Mouse (Mus musculus) heart, postnatal 25 days (tissue): Measurements from ENCODE around the gene Cdnf. TPM values are rescaled to one million over a fixed set of nuclear protein-coding genes. Genes with fewer than 3 reads are reported as not detected.

Experiments
- DNase-seq: peaks from one replicate; pipeline ENCODE4 v3.0.0; 2022; ENCODE audit warnings: low spot score
- intact Hi-C: fragments of 180-260 bp; cut with DNase I; formaldehyde crosslinking; loops from one replicate; pipeline ENCODE4 v1.15.1; 2025
- total RNA-seq, 2 experiments: library from RNA; stranded (reverse); gene quantifications; 2 replicates each; pipeline ENCODE4 v1.2.3; 2021

Gene Cdnf
- total RNA-seq = 10 to 100 TPM; 24.8 to 25.6 TPM

DNA sequence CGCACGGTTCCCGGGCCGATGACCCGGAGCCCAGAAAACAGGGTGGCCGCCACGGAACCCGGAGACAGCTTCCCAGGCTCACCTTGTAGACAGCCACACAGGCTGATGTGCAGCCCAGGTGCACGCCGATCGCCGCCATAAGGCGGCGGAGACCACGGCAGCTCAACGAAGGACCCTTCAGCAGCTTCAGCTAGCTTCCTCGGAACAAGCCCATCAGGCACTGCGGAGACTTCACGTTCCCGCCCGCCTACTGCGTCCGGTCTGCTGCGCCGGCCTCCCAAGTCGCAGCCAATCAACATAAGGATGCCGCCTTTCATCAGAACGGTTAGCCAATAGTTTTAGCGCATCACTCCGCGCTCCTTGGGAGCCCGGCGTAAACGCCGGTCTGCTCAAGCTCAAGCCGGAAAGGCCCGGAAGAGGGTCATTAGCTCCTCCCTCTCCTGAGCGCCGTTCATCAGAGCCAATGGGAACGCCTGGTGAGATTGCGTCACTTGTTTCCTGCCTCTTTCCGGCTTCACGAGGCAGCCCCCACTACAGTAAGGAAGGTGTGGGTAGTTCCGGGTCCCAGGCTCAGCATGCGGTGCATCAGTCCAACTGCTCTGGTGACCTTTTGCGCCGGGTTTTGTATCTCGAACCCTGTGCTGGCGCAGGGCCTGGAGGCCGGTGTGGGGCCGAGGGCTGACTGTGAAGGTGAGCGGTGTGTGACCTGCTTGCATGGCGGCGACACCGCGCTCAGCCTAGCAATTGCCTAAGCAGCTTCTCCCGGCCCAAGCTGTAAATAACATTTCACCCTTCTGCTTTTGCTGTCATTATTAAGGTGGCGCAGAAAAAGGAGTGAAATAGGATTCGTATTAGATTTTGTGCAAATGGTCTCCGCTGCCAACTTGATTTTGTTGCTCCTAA lies at the start of gene Cdnf, which contains the start of the genes Gm45902 and Hspa14:
Cdnf (plus strand) TSS at position 479 of the 903 bp plus-strand sequence.
Gm45902 (minus strand) TSS at position 239 of the 903 bp plus-strand sequence.
Hspa14 (minus strand) TSS at position 263 of the 903 bp plus-strand sequence.
- peak; percentile 97 for DNase-seq
- intact Hi-C loops = loop anchor here (10.0 kb wide), 1 partner anchor 178 kb away; the partner anchor contains the start of genes Acbd7 and Rpp38

DNA sequence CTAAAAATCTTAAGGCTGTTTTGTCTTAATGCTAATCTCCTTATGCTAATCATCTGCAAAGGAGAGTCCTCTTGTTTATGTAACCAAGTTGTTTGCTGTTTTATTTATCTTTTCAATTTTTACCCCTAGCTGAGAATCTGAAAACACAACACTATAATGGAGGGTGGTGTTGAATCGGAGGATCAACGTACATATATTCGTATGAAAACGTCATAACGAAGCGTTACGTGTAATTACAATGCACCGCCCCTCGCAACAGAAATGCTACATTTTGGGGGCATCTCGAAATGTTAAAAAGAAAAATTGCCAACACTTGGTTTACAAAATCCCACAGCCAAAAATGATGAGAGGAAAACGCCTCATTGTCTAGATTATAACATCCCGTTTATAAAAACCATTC lies 38.9 kb upstream of the Cdnf start:
- no peak for DNase-seq
- intact Hi-C loops = loop anchor here (2.0 to 5.0 kb wide), 2 partner anchors 37 to 52 kb away; partner anchors contain the start of genes Dclre1c and Meig1

DNA sequence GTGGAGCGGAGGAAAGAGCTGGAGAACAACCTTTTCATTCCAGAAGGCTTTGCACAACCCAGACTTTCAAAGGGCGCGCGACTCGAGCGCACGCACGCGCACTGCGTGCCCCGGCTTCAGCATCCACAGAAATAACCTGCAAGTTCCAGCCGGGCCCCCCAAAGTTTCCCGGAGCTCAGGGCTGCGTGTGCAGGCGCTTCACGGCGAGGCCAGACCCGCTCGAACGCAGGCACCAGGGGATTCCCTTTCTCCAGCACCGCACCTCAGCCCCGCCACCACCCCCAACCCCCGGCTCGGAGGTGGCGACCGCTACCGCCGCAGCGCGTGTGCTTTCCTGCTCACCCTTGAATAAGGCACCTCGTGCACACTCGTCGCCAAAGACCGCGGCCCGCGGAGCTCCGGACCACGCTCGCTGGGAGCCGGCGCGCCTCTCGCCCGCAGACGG lies 38.4 kb upstream of the Cdnf start:
- intact Hi-C loops = loop anchor here (2.0 to 5.0 kb wide), 2 partner anchors 36 to 52 kb away; partner anchors contain the start of genes Dclre1c and Meig1

DNA sequence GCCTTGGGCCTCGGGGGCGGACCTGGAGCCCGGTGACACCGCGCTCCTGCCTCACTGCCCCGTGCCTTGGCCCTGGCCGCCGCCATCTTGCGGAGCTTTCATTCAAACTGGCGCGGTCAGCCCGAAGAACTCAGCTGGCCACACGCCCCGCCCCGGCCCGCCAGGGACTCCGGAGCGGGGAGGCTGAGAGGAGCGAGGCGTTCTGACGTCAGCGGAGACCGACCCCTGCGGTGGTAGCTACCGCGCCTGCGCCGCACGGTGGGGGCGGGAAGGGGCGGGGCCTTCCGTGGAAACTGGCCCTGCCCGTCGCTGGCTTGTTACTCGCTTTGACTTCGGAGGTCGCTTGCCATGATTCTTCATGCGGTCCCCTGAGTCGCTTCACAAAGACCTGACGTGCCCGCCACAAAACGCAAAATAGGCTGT lies 38.0 kb upstream of the Cdnf start, which contains the start of gene Suv39h2:
Suv39h2 (minus strand) TSS at position 171 of the 423 bp plus-strand sequence.
- peak; percentile 93 for DNase-seq
- intact Hi-C loops = loop anchor here (2.0 to 5.0 kb wide), 2 partner anchors 36 to 53 kb away; partner anchors contain the start of genes Dclre1c and Meig1

More for the DNA sequence above, 38.4 kb upstream of the Cdnf start:
- DNase-seq = peak; percentile 5

DNA sequence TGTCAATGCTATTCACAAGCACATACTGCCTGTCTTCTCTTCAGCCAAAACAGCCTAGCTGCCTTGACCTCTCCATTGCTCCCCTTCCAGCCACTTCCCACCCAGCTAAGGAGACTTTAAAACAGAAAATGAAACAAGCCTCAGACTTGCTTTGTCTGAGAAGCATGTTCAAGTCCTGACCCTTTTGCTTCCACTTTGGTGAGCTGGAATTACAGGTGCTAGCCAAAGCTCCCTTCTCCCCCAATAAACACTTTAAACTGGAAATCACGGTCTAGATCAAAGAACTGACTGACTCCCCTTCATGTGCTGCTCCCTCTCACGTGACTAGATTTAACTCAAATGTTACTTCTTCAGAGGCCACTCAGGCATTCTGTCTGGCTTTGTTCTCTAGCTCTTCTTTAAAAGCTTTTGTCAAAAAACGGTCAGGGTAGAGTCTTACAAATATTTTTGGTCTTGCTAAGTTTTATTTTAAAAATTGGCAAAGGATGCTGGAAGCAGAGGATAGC lies 37.0 kb upstream of the Cdnf start:
- intact Hi-C loops = loop anchor here (2.0 kb wide), 1 partner anchor 35 kb away; no protein-coding TSS in a partner anchor
- no peak for DNase-seq

DNA sequence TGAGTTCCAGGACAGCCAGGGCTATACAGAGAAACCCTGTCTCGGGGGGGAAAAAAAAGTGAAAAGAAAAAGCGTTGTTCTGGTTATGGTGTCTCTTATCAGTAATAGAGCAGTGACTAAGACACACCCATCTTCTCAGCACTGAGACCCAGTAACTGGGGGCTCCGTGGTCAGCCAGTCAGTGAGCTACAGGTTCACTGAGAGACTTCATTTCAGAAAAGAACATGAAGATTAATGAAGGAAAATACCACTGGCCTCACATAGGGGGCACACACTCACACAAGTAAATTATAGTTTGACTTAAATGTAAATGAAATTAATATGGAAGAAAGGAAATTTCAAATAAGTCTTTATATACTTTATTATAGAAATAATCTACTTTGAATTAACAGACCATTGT lies 32.6 kb upstream of the Cdnf start:
- no peak for DNase-seq
- intact Hi-C loops = no loop called here

DNA sequence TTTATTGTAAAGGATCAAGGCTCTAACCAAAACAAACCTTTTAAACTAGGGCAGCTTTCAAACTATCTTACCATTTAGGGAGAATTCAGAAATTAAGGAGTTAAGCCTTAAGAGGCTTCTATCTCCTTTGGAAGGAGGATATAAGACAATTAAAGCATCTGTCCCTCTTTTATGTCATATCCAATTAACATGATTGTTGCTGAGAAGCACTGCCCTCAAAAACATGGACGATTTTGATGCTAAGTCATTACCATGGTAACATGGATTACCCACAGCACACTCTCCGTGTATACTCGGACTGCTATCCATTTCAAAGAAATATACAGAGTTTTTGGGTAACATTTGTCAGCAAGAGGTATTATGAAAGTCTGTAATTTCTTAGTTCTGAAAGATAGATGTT lies 23.0 kb upstream of the Cdnf start:
- intact Hi-C loops = no loop called here
- no peak for DNase-seq

DNA sequence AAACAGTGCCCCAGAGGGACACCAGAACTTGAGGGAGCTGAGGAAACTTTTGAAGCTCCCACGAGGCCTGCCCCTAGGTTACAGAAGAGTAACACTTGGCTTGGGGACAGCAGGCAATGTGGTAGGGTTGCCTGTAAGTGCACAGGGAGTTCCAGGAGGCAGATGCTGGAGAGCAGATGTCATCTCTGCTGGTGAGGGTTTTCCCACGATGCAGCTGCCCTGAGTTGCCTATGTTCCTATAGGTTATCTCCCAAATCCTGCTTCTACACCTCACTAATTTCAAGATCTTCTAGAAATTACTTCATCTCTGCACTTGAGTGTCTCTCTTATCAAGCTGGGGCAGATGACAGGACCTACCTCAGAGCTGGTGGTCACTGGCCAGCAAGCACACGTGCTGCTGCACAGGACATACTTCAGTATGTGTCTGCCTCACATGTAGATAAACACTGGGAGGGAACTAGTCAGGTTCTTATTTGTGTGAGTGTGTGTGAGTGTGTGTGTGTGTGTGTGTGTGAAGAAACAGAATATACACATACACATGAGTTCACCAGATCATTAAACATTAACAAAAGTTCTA lies 18.9 kb upstream of the Cdnf start:
- no peak for DNase-seq
- intact Hi-C loops = no loop called here

DNA sequence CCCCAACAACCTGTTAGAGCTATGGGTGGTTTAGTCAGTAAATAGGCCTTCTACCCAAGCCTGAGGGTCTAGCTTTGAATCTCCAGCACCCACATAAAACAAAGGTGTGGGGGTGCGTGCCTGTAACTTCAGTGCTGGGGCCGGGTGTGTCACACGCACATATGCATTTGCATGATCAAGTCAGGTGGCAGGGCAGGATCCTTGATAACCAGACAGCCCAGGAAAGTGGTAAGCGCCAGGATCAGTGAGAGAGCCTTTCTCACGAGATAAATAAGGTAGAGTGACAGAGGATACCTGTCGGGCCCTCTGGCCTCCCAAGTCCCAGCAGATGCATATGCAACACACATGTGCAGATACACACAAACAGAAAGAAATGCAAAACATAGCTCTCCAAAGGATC lies 13.3 kb upstream of the Cdnf start:
- no peak for DNase-seq
- intact Hi-C loops = no loop called here

DNA sequence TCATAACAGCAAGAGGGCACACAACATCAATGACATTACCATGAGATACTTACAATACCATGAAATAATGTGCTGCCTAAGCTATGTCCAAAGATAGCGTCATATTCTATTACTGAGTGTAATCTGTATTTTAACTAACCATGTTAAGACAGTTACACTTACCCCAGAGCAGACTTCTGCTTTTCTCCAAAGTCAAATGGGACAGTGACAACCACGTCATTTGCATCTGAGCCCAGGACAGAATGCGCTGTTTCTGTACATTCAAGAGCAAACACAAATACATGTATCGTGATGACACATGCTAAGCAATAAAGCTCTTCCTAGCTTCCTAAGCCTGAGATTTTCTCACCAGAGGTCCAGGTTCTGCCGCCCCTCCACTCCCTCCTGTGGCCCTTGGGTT lies 11.9 kb upstream of the Cdnf start:
- DNase-seq = no peak
- intact Hi-C loops = no loop called here

DNA sequence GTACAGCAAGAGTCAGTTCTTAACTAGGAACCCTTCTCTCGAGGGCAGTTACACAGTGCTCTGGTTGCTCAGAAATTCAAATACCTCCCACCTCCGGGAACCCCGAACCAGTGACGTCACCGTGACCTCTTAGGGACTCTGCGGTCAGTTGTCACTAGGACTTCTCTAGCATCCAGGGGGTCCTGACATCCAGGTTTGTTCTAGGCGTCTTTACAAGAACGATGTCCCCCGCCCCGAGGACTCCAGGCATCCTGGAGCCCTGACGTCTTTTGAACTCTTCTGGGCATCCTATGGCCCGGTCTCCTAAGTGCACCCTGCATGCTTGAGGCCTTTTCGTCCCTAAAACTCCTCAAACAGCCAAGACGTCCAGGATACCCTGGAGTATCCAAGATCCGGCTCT lies 754 bp upstream of the Cdnf start:
- intact Hi-C loops = loop anchor here (10.0 kb wide), 1 partner anchor 177 kb away; the partner anchor contains the start of genes Acbd7 and Rpp38
- DNase-seq = no peak

DNA sequence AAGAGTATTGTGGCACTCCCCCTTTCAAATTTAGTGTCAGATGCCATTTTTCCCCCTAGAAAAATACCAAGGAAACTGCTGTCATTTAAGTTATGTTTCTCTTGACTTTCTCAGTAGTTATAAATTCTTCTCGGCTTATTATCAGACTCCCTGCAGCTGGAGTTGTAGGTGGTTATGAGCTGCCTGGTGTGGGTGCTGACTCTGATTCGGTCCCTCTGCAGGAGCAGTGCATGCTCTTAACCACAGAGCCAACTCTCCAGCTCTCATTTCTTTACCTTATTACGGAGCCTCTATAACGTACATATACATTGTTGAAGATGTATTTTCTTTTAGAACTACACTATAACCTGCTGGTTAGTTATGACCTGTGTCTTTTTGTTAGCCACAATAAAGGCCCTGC lies 9.7 kb downstream of the Cdnf start:
- intact Hi-C loops = no loop called here
- no peak for DNase-seq

DNA sequence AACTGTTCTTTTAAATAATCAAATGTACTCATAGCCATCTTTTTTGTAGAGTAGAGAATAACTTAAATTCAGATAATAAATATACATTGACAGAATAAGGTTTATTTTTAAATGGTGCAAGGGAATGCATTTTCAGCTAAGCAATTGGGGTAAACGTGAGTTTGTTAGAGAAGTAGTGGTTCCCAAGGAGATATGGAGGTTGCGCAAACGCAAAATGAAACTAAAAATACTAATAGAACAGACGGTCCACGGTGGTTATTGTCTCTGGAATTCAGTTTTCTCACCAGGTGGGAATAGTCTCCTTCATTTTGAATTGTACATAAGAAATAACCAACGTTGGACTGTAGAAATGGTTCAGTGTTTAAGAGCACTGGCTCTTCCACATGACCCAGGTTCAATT lies 13.5 kb downstream of the Cdnf start:
- no peak for DNase-seq
- intact Hi-C loops = no loop called here

DNA sequence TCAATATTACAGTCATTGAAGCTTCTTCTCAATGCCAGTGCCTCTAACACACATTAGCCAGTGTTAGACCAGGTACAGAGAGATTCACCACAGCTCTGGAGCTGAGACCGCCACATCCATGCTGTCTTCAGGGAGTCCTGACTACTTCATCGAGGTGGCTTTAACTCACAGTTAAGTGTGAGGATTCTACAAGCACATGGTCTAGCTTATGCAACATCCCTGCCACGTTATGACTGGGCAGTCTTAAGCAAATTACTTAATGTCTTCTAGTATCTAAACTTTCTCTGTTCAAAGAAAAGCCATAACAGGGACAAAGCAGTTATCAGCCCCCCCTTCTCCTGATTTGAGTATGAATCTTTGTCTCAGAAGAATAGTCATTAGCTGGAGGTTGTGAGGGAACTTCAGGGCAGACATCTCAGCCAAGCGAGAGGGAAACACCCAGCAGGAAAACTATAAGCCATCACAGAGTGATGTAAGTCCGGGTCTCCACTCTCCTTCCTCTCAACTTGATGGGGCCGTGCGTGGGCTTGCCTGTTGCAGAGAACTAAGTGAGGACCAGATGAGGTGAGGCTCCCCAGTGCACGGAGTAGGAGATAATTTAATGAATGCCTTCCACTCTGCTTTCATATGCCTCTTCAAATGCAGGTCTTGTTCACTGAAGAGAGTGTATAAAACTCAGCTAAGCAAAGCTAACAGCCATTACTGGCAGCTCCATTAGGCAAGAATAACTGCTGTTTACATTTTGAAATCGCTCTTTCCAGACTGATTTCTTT lies 28.7 kb downstream of the Cdnf start:
- intact Hi-C loops = no loop called here
- no peak for DNase-seq

DNA sequence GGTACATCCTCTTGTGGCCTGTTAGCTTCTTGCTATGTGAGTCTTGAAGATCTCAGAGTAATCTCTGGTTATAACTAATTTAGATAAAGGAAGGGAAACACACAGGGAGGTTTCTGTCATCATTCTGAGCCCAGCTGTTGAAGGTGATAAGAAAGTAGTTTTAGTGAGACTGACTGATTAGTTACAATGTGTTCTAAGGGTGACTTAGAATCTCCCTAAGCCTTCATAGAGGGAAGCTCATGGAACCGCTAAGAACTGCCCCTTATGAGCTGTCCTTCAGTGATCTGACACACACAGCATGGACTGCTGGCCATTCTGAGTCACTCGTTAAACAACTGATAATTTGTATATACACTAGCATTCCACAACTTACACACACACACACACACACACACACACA lies 33.2 kb downstream of the Cdnf start:
- intact Hi-C loops = loop anchor here (1.0 kb wide), 2 partner anchors 223 to 254 kb away; no protein-coding TSS in a partner anchor
- no peak for DNase-seq

DNA sequence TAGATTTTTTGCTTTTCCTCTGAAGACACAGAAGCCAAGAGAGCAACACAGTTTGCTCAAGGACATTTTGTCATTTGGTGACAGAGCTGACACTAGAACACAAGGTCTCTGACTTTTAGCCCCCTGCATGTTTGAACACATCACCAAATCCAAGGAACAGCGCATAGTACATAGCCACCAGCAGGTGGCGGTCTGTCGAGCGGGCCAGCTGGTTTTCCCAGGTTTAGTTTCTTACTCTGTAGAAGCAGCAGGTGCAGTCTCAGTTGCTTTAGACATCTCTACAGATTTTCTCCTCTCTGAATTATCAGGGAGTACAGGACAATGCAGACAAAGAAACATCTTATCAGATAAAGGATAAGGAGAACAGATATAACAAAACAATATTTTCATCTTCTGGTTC lies 33.8 kb downstream of the Cdnf start:
- intact Hi-C loops = loop anchor here (1.0 kb wide), 2 partner anchors 223 to 254 kb away; no protein-coding TSS in a partner anchor
- no peak for DNase-seq

DNA sequence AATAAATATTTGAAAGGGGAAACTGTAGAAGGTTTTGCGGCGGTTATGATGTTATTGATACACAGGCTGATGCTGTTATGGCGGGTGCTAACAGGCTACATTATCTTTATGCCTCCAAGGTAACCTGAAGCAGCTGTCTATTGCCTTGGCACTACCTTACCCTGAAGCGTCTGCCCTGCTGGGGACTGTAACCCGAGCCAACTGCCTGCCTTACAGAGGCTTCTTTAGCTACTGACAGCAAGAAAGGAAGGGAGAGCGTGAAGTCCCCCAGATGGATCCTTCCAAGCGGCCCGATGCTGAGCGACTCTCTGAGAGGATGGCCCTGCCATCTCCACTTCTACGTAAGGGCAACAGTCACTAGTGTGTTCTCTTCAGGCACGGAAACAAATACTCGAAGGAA lies 57.4 kb downstream of the Cdnf start, which contains the start of gene Fam107b:
Fam107b (plus strand) TSS at position 303 of the 400 bp plus-strand sequence.
- intact Hi-C loops = no loop called here
- no peak for DNase-seq

DNA sequence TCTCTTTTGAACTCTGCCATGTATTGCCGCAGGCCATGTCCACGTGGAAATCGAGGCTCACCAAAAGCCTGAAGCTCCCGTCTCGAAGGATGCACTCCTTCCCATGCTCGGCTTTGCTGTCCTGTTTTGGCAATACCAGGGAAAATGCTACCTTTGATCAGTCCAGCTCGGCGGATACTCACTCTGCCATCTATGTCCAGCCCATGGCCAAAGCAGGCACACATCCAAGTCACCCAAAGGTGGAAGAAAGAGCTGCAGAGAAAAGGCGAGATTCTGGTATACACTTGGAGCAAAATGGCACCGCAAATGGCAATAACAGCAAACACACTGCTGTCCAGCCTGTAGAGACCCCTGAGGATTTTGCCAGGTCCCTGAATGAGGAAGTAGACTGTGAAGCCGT lies 57.8 kb downstream of the Cdnf start:
- no peak for DNase-seq
- intact Hi-C loops = no loop called here

DNA sequence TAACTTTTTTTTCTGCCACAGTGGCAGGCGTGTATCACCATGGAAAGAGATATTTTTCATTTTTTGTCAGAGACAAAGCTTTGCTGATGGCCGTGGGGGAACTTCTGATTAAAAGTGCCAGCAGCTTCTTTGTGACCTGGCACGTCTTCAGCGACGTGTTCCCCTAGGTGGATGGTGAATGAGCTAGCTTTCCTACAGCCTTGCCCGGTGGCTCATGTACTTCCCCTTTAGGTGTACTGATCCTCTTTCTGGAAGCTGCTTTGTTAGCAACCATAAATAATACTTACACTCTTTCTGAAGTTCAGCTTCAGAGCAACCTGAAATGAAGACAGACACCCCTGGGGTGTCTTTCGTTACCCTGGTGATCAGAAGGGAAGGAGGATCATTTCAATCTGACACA lies 61.1 kb downstream of the Cdnf start:
- intact Hi-C loops = no loop called here
- DNase-seq = no peak
